11 mouse cellular contexts compared by ENCODE assay signal in the genomic region with DNA sequence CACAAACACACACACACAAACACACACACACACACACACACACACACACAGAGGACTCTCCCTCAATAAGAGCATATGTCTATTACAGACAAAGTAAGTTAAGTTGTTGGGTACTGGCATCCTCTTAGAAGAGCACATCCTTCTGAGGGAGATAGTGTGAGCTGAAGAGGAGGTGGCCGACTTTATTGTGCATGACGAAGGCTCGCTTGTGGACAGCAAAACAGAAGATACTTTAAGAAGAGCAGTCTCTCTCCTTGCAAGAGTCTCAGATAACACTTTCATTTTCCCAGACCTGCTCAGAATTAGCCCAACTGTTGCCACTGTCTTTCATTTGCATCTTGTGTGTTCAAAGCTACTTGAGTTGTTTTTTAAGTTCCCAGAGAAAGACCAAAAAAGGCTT.
DNase-seq lines count a peak whose midpoint lies in the region; ATAC-seq lines count a peak whose summit lies in the region.
"Had no signal": no experiment of that assay in that cellular context is flagged by ENCODE, and none has a peak within 500 bp of the region (broad histone marks: within the 10 kb centered on the region; RNA-seq: fewer than 3 reads in every experiment).

No protein-coding gene starts in this region.

- ATAC-seq in forebrain, embryonic 16.5 days = no peak
- no peak for ATAC-seq in heart, embryonic 16.5 days (replicated peaks; ENCODE audit: extremely low read depth, insufficient read depth, low FRiP score)
- no peak for ATAC-seq in stomach, embryonic 15.5 days (ENCODE audit: insufficient read depth, low FRiP score, low read depth)
- ATAC-seq: liver, postnatal 0 days had no signal

- no peak for DNase-seq in forebrain, embryonic 10.5 days (ENCODE audit: extremely low spot score, low spot score)
- no peak for DNase-seq in heart, postnatal 36 days
- DNase-seq in retina, embryonic 14.5 days (ENCODE audit: low spot score) = peak; percentile 9
- no peak for DNase-seq in retina, postnatal 1 day
- DNase-seq in cerebellum, postnatal 4 days (ENCODE audit: low spot score in 2 of 2) = no peak
- DNase-seq: layer of hippocampus, postnatal 36 days; liver, postnatal 0 days had no signal

- H3K4me1 ChIP-seq in forebrain, embryonic 10.5 days = peaks cover 19% of the 10 kb centered on the region
- peaks cover 5% of the 10 kb centered on the region for H3K4me1 ChIP-seq in forebrain, embryonic 16.5 days (replicated peaks; ENCODE audit: control insufficient read depth, insufficient read depth, low read length)
- H3K4me1 ChIP-seq in heart, embryonic 16.5 days (ENCODE audit: control insufficient read depth, insufficient read depth, low read length) = no peaks in the 10 kb centered on the region
- H3K4me1 ChIP-seq in stomach, embryonic 15.5 days = peaks cover 5% of the 10 kb centered on the region; the same call in 1 of the 2 replicates

- peak overlapping the region; percentile 62 for H3K27ac ChIP-seq in forebrain, embryonic 10.5 days
- H3K27ac ChIP-seq in forebrain, embryonic 16.5 days (ENCODE audit: low read length) = no peak overlapping the region
- peak overlapping the region; percentile 53; the same call in 1 of the 2 replicates for H3K27ac ChIP-seq in heart, embryonic 16.5 days (ENCODE audit: low read length)
- H3K27ac ChIP-seq in stomach, embryonic 15.5 days = peak overlapping the region; percentile 54; the same call in 1 of the 2 replicates
- H3K27ac ChIP-seq: hindbrain, postnatal 0 days had no signal

- H3K9me3 ChIP-seq in forebrain, embryonic 10.5 days = no peaks in the 10 kb centered on the region
- no peaks in the 10 kb centered on the region for H3K9me3 ChIP-seq in forebrain, embryonic 16.5 days (ENCODE audit: control insufficient read depth, low read length)
- no peaks in the 10 kb centered on the region for H3K9me3 ChIP-seq in heart, embryonic 16.5 days (replicated peaks; ENCODE audit: control insufficient read depth, low read length)
- H3K9me3 ChIP-seq in stomach, embryonic 15.5 days = no peaks in the 10 kb centered on the region

- no peak overlapping the region for H3K9ac ChIP-seq in forebrain, embryonic 16.5 days (replicated peaks; ENCODE audit: low read depth, low read length)
- no peak overlapping the region for H3K9ac ChIP-seq in heart, embryonic 16.5 days (ENCODE audit: low read length)
- H3K9ac ChIP-seq in stomach, embryonic 15.5 days = no peak overlapping the region
- H3K9ac ChIP-seq: liver, postnatal 0 days had no signal

- 73% methylated on average over 3 of the region's 3 CpGs for WGBS in forebrain, embryonic 10.5 days
- 35% methylated on average over 3 of the region's 3 CpGs for WGBS in forebrain, embryonic 16.5 days
- WGBS in heart, embryonic 16.5 days = 48% methylated on average over 3 of the region's 3 CpGs
- 74% methylated on average over 3 of the region's 3 CpGs for WGBS in stomach, embryonic 15.5 days

- no peaks in the 10 kb centered on the region for H3K36me3 ChIP-seq in forebrain, embryonic 10.5 days (replicated peaks)
- no peaks in the 10 kb centered on the region for H3K36me3 ChIP-seq in forebrain, embryonic 16.5 days (ENCODE audit: control insufficient read depth, insufficient read depth)
- H3K36me3 ChIP-seq in heart, embryonic 16.5 days (ENCODE audit: control insufficient read depth, insufficient read depth) = no peaks in the 10 kb centered on the region
- no peaks in the 10 kb centered on the region for H3K36me3 ChIP-seq in stomach, embryonic 15.5 days

- no peak overlapping the region for H3K4me3 ChIP-seq in forebrain, embryonic 10.5 days
- no peak overlapping the region for H3K4me3 ChIP-seq in forebrain, embryonic 16.5 days (replicated peaks; ENCODE audit: low read length)
- no peak overlapping the region for H3K4me3 ChIP-seq in heart, embryonic 16.5 days (ENCODE audit: low read length)
- no peak overlapping the region for H3K4me3 ChIP-seq in stomach, embryonic 15.5 days (replicated peaks)

- intact Hi-C loops in heart, postnatal 36 days (cut with DNase I) = no loop called here

- no peak overlapping the region for H3K4me2 ChIP-seq in forebrain, embryonic 16.5 days (ENCODE audit: low read length)
- no peak overlapping the region for H3K4me2 ChIP-seq in heart, embryonic 16.5 days (ENCODE audit: low read depth, low read length)
- H3K4me2 ChIP-seq in stomach, embryonic 15.5 days = no peak overlapping the region

- no peaks in the 10 kb centered on the region for H3K27me3 ChIP-seq in forebrain, embryonic 10.5 days (ENCODE audit: poor library complexity, severe bottlenecking)
- H3K27me3 ChIP-seq in forebrain, embryonic 16.5 days (replicated peaks; ENCODE audit: control insufficient read depth, insufficient read depth, low read length) = no peaks in the 10 kb centered on the region
- H3K27me3 ChIP-seq in heart, embryonic 16.5 days (ENCODE audit: control insufficient read depth, insufficient read depth, low read length) = no peaks in the 10 kb centered on the region
- no peaks in the 10 kb centered on the region for H3K27me3 ChIP-seq in stomach, embryonic 15.5 days (replicated peaks)
